Mouse (Mus musculus) myocyte (in vitro differentiated cells): ENCODE data around the gene Olfml1. TPM values are rescaled to one million over a fixed set of nuclear protein-coding genes. Genes with fewer than 3 reads are reported as not detected.

Experiments used
- H3K27me3 ChIP-seq: one replicate; pipeline ENCODE4 v1.6.1; 2011; ENCODE audit not compliant: control insufficient read depth, insufficient read depth, insufficient read length
- H3K36me3 ChIP-seq: one replicate; pipeline ENCODE4 v1.6.1; 2011; ENCODE audit not compliant: control insufficient read depth, insufficient read depth
- H3K4me2 ChIP-seq: one replicate; pipeline ENCODE4 v1.6.1; 2011; ENCODE audit warnings: low read depth, control low read depth
- H3K4me3 ChIP-seq: one replicate; pipeline ENCODE4 v1.5.1; 2011; ENCODE audit warnings: mild to moderate bottlenecking, control low read depth, moderate library complexity
- H3K79me2 ChIP-seq: one replicate; pipeline ENCODE4 v1.6.1; 2011; ENCODE audit not compliant: control insufficient read depth, insufficient read depth
- H3ac ChIP-seq: one replicate; pipeline ENCODE4 v1.6.1; 2011; ENCODE audit not compliant: control insufficient read depth, insufficient read length
- CEBPB ChIP-seq: IDR thresholded peaks from 2 replicates; pipeline ENCODE4 v1.6.1; 2011; ENCODE audit warnings: mild to moderate bottlenecking, moderate library complexity; ENCODE audit not compliant: poor library complexity, insufficient read depth, severe bottlenecking
- E2F4 ChIP-seq: IDR thresholded peaks from one replicate; pipeline ENCODE4 v1.6.1; 2011; ENCODE audit warnings: mild to moderate bottlenecking, control low read depth, moderate library complexity; ENCODE audit not compliant: insufficient read depth
- MAX ChIP-seq: IDR thresholded peaks from one replicate; pipeline ENCODE4 v1.6.1; 2011; ENCODE audit warnings: low read depth, mild to moderate bottlenecking, control low read depth
- MYOD1 ChIP-seq, 3 experiments: IDR thresholded peaks; one replicate each; pipeline ENCODE4 v1.6.1; 2011; ENCODE audit warnings: control low read depth in 2 of 3, low read depth in 2 of 3, mild to moderate bottlenecking in 2 of 3, moderate library complexity in 1 of 3; ENCODE audit not compliant: insufficient read length in 2 of 3, control insufficient read depth in 1 of 3
- MYOG ChIP-seq, 3 experiments: IDR thresholded peaks; one replicate each; pipeline ENCODE4 v1.6.1; 2011; ENCODE audit warnings: control low read depth in 2 of 3, low read depth in 2 of 3, mild to moderate bottlenecking in 2 of 3; ENCODE audit not compliant: insufficient read length in 2 of 3, control insufficient read depth in 1 of 3, insufficient read depth in 1 of 3
- POLR2A ChIP-seq: IDR thresholded peaks from one replicate; pipeline ENCODE4 v1.6.1; 2011; ENCODE audit warnings: low read depth, mild to moderate bottlenecking, control low read depth, moderate library complexity; ENCODE audit not compliant: insufficient read length
- POLR2AphosphoS2 ChIP-seq: IDR thresholded peaks from one replicate; pipeline ENCODE4 v1.6.1; 2011; ENCODE audit warnings: low read depth, control low read depth; ENCODE audit not compliant: insufficient read length
- REST ChIP-seq: IDR thresholded peaks from one replicate; pipeline ENCODE4 v1.6.1; 2011; ENCODE audit warnings: mild to moderate bottlenecking, control low read depth, moderate library complexity; ENCODE audit not compliant: insufficient read depth, insufficient read length
- SRF ChIP-seq: IDR thresholded peaks from one replicate; pipeline ENCODE4 v1.6.1; 2011; ENCODE audit warnings: low read depth; ENCODE audit not compliant: control insufficient read depth, insufficient read length
- TCF12 ChIP-seq: IDR thresholded peaks from one replicate; pipeline ENCODE4 v1.6.1; 2011; ENCODE audit warnings: mild to moderate bottlenecking, control low read depth; ENCODE audit not compliant: poor library complexity, insufficient read depth, severe bottlenecking
- TCF3 ChIP-seq: IDR thresholded peaks from one replicate; pipeline ENCODE4 v1.6.1; 2011; ENCODE audit warnings: low read depth, control low read depth; ENCODE audit not compliant: insufficient read length
- USF1 ChIP-seq: IDR thresholded peaks from one replicate; pipeline ENCODE4 v1.6.1; 2011; ENCODE audit warnings: low read depth, mild to moderate bottlenecking, control low read depth, moderate library complexity
- polyA plus RNA-seq: library from polyadenylated mRNA; unstranded; fragments of >200 nt; fragmentation: generic; extraction: Trizol; gene quantifications from one replicate; pipeline ENCODE4 v1.2.1, GENCODE M21; 2012; ENCODE audit warnings: missing spikeins

Olfml1 gene
- polyA plus RNA-seq, 1 experiment = not detected

- no peak overlapping the region for H3ac ChIP-seq
- TF ChIP-seq TCF3 (no peak), REST (no peak), POLR2AphosphoS2 (no peak), E2F4 (no peak), SRF (no peak), TCF12 (no peak), USF1 (no peak), MYOG (IDR thresholded peaks at IDR 0.05; ENCODE audit: control insufficient read depth in 1 of 3, insufficient read depth in 1 of 3, insufficient read length in 2 of 3, low read depth in 2 of 3) (no peak), CEBPB (no peak)
- H3K4me2 ChIP-seq = no peak overlapping the region
- no peaks in the 10 kb centered on the region for H3K36me3 ChIP-seq
- no peaks in the 10 kb centered on the region for H3K79me2 ChIP-seq
- H3K27me3 ChIP-seq = no peaks in the 10 kb centered on the region
- H3K4me3 ChIP-seq = no peak overlapping the region
These were observed 19.4 kb upstream of the Olfml1 start for GRCm38 (mm10) chr7:107547872-107548271.

GRCm38 (mm10) chr7:107553461-107553860 lies 13.8 kb upstream of the Olfml1 start:
- no peaks in the 10 kb centered on the region for H3K79me2 ChIP-seq
- no peaks in the 10 kb centered on the region for H3K36me3 ChIP-seq
- TF ChIP-seq MAX (no peak), TCF3 (no peak), TCF12 (no peak), POLR2A (no peak)
- H3K4me3 ChIP-seq = no peak overlapping the region
- no peaks in the 10 kb centered on the region for H3K27me3 ChIP-seq
- no peak overlapping the region for H3K4me2 ChIP-seq
- H3ac ChIP-seq = no peak overlapping the region

- Histone ChIP-seq H3K79me2 (no peaks in the 10 kb centered on the region), H3K4me3 (no peak overlapping the region), H3K27me3 (no peaks in the 10 kb centered on the region), H3K4me2 (no peak overlapping the region), H3K36me3 (no peaks in the 10 kb centered on the region), H3ac (no peak overlapping the region)
- TF ChIP-seq TCF3 (no peak), REST (no peak), CEBPB (no peak), MYOD1 (IDR thresholded peaks at IDR 0.05; ENCODE audit: control insufficient read depth in 1 of 3, insufficient read length in 2 of 3, low read depth in 2 of 3) (no peak), POLR2A (no peak), MYOG (IDR thresholded peaks at IDR 0.05; ENCODE audit: control insufficient read depth in 1 of 3, insufficient read depth in 1 of 3, insufficient read length in 2 of 3, low read depth in 2 of 3) (no peak)
These were observed 11.3 kb upstream of the Olfml1 start for GRCm38 (mm10) chr7:107555906-107556305.

GRCm38 (mm10) chr7:107560675-107561074 lies 6.6 kb upstream of the Olfml1 start:
- Histone ChIP-seq H3ac (no peak overlapping the region), H3K4me3 (no peak overlapping the region), H3K79me2 (no peaks in the 10 kb centered on the region), H3K27me3 (no peaks in the 10 kb centered on the region), H3K36me3 (no peaks in the 10 kb centered on the region), H3K4me2 (no peak overlapping the region)
- TF ChIP-seq TCF12 (no peak), CEBPB (no peak), POLR2A (no peak), MYOD1 (IDR thresholded peaks at IDR 0.05; ENCODE audit: control insufficient read depth in 1 of 3, insufficient read length in 2 of 3, low read depth in 2 of 3) (no peak), TCF3 (no peak), USF1 (no peak), SRF (no peak), E2F4 (no peak), POLR2AphosphoS2 (no peak), REST (no peak), MYOG (IDR thresholded peaks at IDR 0.05; ENCODE audit: control insufficient read depth in 1 of 3, insufficient read depth in 1 of 3, insufficient read length in 2 of 3, low read depth in 2 of 3) (no peak), MAX (no peak)

- H3ac ChIP-seq = no peak overlapping the region
- TF ChIP-seq TCF12 = no peak
- no peak for TF ChIP-seq MYOG (IDR thresholded peaks at IDR 0.05; ENCODE audit: control insufficient read depth in 1 of 3, insufficient read depth in 1 of 3, insufficient read length in 2 of 3, low read depth in 2 of 3)
- TF ChIP-seq MAX = no peak
- no peak for TF ChIP-seq CEBPB
- H3K79me2 ChIP-seq = no peaks in the 10 kb centered on the region
- H3K36me3 ChIP-seq = no peaks in the 10 kb centered on the region
- H3K4me3 ChIP-seq = no peak overlapping the region
- no peaks in the 10 kb centered on the region for H3K27me3 ChIP-seq
- H3K4me2 ChIP-seq = no peak overlapping the region
These were observed 5.7 kb upstream of the Olfml1 start for GRCm38 (mm10) chr7:107561584-107561983.
